Mouse (Mus musculus): ENCODE data around the gene Fgd1. TPM values are rescaled to one million over a fixed set of nuclear protein-coding genes. Genes with fewer than 3 reads are reported as not detected.
A peak's percentile ranks its signal among the peaks of the same experiment; 100 is the strongest.

Fgd1 gene
- polyA plus RNA-seq, 1 experiment from 2014 or later, result 20.1 TPM

GRCm38 (mm10) chrX:151050337-151050736, 4.4 kb downstream of the Fgd1 start:
- Histone ChIP-seq H3K4me2 (replicated peaks) (no peak overlapping the region), H3K4me1 (peaks cover 34% of the 10 kb centered on the region), H3K9ac (no peak overlapping the region), H3K27ac (no peak overlapping the region), H3K4me3 (no peak overlapping the region), H3K36me3 (no peaks in the 10 kb centered on the region), H3K9me3 (no peaks in the 10 kb centered on the region), H3K27me3 (no peaks in the 10 kb centered on the region)
- WGBS, result 72% methylated on average over 7 of the region's 7 CpGs
- no peak for ATAC-seq (ENCODE audit: insufficient number of reproducible peaks, insufficient read depth, low FRiP score, low TSS enrichment)

DNA sequence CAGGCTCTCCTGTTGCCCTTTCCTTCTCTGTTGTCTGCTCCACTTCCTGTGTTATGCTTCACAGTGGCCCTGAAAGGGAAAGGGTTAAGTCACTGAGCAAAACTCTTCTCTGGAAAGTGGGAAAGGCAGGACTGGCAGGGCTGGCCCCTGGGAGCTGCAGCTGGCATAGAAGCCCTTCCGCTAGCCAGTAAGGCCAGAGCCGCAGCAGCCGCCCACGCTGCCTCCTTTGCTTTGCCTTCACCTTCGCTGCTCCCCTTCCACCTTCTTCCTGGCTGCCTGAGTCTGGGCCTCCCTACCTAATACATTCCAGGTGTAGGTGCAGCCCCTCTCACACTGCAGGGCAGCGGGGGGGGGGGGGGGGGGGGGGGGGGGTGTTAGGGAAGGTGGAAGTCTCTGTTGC, 8.5 kb downstream of the Fgd1 start:
- Histone ChIP-seq H3K4me3 (no peak overlapping the region), H3K36me3 (no peaks in the 10 kb centered on the region)
- 0 out of 2 replicates have a peak, but pooled peaks have one; percentile 52 for ATAC-seq (ENCODE audit: insufficient number of reproducible peaks, insufficient read depth, low FRiP score, low TSS enrichment)

GRCm38 (mm10) chrX:151055559-151055958, 9.6 kb downstream of the Fgd1 start:
- H3K27me3 ChIP-seq, result peaks cover 4% of the 10 kb centered on the region; the same call in 1 of the 2 replicates
- peaks cover 22% of the 10 kb centered on the region for H3K4me1 ChIP-seq
- no peaks in the 10 kb centered on the region for H3K36me3 ChIP-seq
- H3K4me3 ChIP-seq, result no peak overlapping the region
- no peak overlapping the region for H3K4me2 ChIP-seq (replicated peaks)
- H3K27ac ChIP-seq, result no peak overlapping the region
- WGBS, result 28% methylated on average over 1 of the region's 1 CpGs
- H3K9ac ChIP-seq, result no peak overlapping the region
- no peaks in the 10 kb centered on the region for H3K9me3 ChIP-seq
- no peak for ATAC-seq (ENCODE audit: insufficient number of reproducible peaks, insufficient read depth, low FRiP score, low TSS enrichment)

More for the DNA sequence above, 8.5 kb downstream of the Fgd1 start:
- WGBS, result 40% methylated on average over 5 of the region's 6 CpGs
- no peaks in the 10 kb centered on the region for H3K9me3 ChIP-seq
- H3K27me3 ChIP-seq, result peaks cover 4% of the 10 kb centered on the region; the same call in 1 of the 2 replicates
- H3K27ac ChIP-seq, result peak overlapping the region; percentile 60; the same call in 1 of the 2 replicates
- no peak overlapping the region for H3K9ac ChIP-seq
- H3K4me2 ChIP-seq (replicated peaks), result peak overlapping the region; percentile 31
- peaks cover 25% of the 10 kb centered on the region for H3K4me1 ChIP-seq

DNA sequence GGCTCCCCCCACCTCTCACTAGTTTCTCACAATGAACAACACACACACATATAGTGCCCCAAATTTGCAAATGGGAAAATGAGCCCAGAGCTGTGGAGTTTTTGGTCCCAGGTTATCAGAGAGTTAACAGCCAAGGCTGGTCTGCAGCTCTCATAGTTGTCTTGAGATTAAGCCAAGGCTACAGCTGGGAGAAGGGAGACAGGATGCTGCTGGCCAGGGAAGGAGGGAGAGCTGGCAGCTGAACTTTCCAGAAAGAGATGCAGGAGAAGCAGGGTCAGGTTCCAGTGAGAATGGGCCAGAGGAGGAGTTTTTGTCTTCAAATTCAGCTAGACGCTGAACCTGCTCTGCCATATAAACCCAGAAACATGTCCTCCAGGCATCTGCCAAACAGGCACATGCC, 13.4 kb downstream of the Fgd1 start:
- H3K36me3 ChIP-seq, result no peaks in the 10 kb centered on the region
- H3K27me3 ChIP-seq, result peaks cover 4% of the 10 kb centered on the region; the same call in 1 of the 2 replicates
- WGBS, result 80% methylated on average over 1 of the region's 1 CpGs

DNA sequence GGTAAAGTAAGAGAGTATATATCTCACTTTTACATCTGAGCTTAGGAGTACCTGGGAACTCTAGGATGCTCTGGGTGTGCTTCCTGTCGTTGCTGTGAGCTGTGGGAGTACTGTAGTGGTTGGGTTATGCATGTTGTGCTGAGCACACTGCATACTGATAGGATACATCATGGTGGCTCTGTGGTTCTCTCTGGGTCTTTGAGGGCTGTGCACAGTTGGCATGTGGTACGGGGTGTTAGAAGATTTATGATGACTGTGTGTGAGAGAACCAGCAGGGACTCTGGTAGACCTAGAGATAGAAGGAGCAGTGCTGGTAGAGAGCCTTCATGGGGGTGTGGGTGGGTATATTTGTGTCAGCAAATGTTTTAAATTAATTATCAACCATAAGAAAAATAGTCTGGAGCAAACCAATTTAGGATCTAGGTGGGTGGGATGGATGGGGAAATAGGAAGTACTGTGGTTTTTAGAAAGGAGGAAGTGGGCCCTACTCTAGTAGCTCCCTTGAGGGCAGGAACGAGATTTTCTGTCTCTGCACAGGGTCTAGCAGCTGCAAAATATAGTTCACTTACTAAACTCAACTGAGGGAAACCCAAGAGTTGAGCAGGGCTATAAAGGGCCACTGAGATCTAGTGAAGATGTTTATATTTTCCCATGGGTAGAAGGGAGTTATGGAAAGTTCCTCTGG, 15.8 kb downstream of the Fgd1 start:
- no peaks in the 10 kb centered on the region for H3K9me3 ChIP-seq
- 72% methylated on average over 3 of the region's 3 CpGs for WGBS
- no peak overlapping the region for H3K27ac ChIP-seq
- H3K9ac ChIP-seq, result no peak overlapping the region
- H3K36me3 ChIP-seq, result peaks cover 7% of the 10 kb centered on the region; the same call in 1 of the 2 replicates
- no peak overlapping the region for H3K4me2 ChIP-seq (replicated peaks)
- H3K27me3 ChIP-seq, result peaks cover 4% of the 10 kb centered on the region; the same call in 1 of the 2 replicates
- ATAC-seq (ENCODE audit: insufficient number of reproducible peaks, insufficient read depth, low FRiP score, low TSS enrichment), result no peak
- no peaks in the 10 kb centered on the region for H3K4me1 ChIP-seq
- no peak overlapping the region for H3K4me3 ChIP-seq

More for the DNA sequence above, 13.4 kb downstream of the Fgd1 start:
- no peak for ATAC-seq (ENCODE audit: insufficient number of reproducible peaks, insufficient read depth, low FRiP score, low TSS enrichment)
- Histone ChIP-seq H3K9ac (no peak overlapping the region), H3K9me3 (no peaks in the 10 kb centered on the region), H3K4me3 (no peak overlapping the region), H3K4me2 (replicated peaks) (no peak overlapping the region), H3K4me1 (peaks cover 9% of the 10 kb centered on the region), H3K27ac (no peak overlapping the region)

DNA sequence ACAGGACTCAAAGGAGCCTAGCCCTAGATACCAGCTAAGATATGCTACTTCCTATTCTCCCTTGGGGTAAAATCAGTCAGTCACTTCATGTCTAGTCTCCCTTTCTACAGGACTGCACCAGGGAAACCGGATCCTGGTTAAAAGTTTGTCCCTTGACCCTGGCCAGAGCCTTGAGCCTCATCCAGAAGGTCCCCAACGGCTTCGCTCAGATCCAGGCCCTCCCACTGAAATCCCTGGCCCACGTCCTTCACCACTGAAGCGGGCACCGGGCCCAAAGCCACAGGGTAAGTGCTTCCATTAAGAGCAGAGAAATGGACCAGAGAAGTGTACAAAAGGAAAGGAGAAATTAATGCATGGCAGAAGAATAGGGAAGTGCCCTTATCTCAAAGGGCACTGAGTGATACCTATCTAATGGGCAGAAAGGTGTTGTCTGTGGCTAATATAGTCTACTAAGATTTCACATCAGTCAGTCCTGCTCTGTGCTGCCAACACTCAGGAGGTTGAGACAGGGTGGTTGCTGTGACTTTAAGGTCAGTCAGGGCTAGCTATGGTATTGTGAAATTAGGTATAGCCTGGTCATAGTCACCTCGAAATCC, 20.2 kb downstream of the Fgd1 start:
- H3K4me1 ChIP-seq, result no peaks in the 10 kb centered on the region
- 86% methylated on average over 7 of the region's 7 CpGs for WGBS

GRCm38 (mm10) chrX:151067876-151068275, 21.9 kb downstream of the Fgd1 start:
- Histone ChIP-seq H3K27ac (no peak overlapping the region), H3K27me3 (no peaks in the 10 kb centered on the region), H3K4me2 (replicated peaks) (no peak overlapping the region), H3K4me3 (no peak overlapping the region), H3K36me3 (peaks cover 44% of the 10 kb centered on the region), H3K4me1 (no peaks in the 10 kb centered on the region), H3K9ac (no peak overlapping the region), H3K9me3 (no peaks in the 10 kb centered on the region)
- ATAC-seq (ENCODE audit: insufficient number of reproducible peaks, insufficient read depth, low FRiP score, low TSS enrichment), result no peak
- 92% methylated on average over 5 of the region's 5 CpGs for WGBS

More for the DNA sequence above, 20.2 kb downstream of the Fgd1 start:
- no peak for ATAC-seq (ENCODE audit: insufficient number of reproducible peaks, insufficient read depth, low FRiP score, low TSS enrichment)
- Histone ChIP-seq H3K9me3 (no peaks in the 10 kb centered on the region), H3K36me3 (peaks cover 35% of the 10 kb centered on the region), H3K27ac (no peak overlapping the region), H3K4me3 (no peak overlapping the region), H3K27me3 (no peaks in the 10 kb centered on the region), H3K9ac (no peak overlapping the region), H3K4me2 (replicated peaks) (no peak overlapping the region)

DNA sequence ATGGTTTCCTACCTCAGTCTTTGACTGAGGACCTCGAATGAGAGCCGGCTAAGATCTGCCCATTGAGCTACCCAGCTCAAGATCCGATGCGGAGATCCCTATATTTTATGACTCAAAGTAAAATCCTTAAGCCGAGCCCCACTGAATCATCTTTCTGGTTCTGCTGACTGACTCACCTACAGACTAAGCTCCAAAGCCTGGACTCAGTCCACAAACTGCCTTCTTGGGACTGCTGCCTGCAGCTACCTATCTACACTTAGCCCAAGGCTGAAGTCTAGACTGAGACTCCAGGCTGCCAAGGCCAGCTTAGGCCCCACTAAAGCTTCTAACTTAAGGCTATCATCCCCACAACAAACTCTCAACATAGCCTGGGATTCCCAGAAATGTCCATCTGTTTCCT, 30.1 kb downstream of the Fgd1 start:
- 93% methylated on average over 5 of the region's 5 CpGs for WGBS
- Histone ChIP-seq H3K27ac (no peak overlapping the region), H3K9ac (no peak overlapping the region), H3K36me3 (peaks cover 21% of the 10 kb centered on the region), H3K4me1 (no peaks in the 10 kb centered on the region), H3K27me3 (no peaks in the 10 kb centered on the region), H3K9me3 (no peaks in the 10 kb centered on the region), H3K4me2 (replicated peaks) (no peak overlapping the region), H3K4me3 (no peak overlapping the region)
- no peak for ATAC-seq (ENCODE audit: insufficient number of reproducible peaks, insufficient read depth, low FRiP score, low TSS enrichment)

DNA sequence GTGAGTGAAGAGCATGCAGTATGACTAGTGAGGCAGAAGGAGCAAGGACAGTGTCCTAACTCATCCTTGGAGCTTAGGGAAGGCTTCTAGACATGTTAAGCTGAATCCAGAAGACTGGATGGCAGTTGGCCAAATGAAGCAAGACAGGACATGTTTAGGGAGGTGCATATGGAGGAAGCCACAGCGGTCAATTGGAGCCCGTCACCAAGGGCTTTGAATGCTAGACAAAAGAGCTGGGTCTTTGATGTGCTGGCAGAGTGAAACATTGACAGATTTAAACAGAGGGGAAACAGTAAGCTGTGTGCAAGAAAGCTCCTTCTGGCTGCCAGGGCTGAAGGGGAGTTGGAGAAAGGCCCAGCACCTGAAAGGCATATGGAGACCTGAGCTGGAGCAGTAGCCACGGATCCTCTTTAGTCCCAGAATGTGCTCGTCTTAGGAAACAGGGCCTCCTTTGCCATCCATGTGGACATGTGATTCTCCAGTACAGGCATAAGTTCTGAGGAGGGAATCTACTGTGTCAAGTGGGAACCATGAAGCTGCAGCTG, 31.1 kb downstream of the Fgd1 start:
- Histone ChIP-seq H3K4me2 (replicated peaks) (no peak overlapping the region), H3K36me3 (peaks cover 17% of the 10 kb centered on the region), H3K4me1 (no peaks in the 10 kb centered on the region), H3K27me3 (no peaks in the 10 kb centered on the region), H3K4me3 (no peak overlapping the region), H3K9ac (no peak overlapping the region), H3K9me3 (no peaks in the 10 kb centered on the region), H3K27ac (no peak overlapping the region)
- WGBS, result 81% methylated on average over 4 of the region's 4 CpGs
- no peak for ATAC-seq (ENCODE audit: insufficient number of reproducible peaks, insufficient read depth, low FRiP score, low TSS enrichment)

GRCm38 (mm10) chrX:151085599-151085998, 39.6 kb downstream of the Fgd1 start:
- Histone ChIP-seq H3K27ac (no peak overlapping the region), H3K4me3 (no peak overlapping the region), H3K9ac (no peak overlapping the region), H3K36me3 (peaks cover 43% of the 10 kb centered on the region), H3K4me1 (no peaks in the 10 kb centered on the region), H3K4me2 (replicated peaks) (no peak overlapping the region), H3K27me3 (no peaks in the 10 kb centered on the region), H3K9me3 (no peaks in the 10 kb centered on the region)
- ATAC-seq (ENCODE audit: insufficient number of reproducible peaks, insufficient read depth, low FRiP score, low TSS enrichment), result no peak
- WGBS, result 79% methylated on average over 2 of the region's 2 CpGs

DNA sequence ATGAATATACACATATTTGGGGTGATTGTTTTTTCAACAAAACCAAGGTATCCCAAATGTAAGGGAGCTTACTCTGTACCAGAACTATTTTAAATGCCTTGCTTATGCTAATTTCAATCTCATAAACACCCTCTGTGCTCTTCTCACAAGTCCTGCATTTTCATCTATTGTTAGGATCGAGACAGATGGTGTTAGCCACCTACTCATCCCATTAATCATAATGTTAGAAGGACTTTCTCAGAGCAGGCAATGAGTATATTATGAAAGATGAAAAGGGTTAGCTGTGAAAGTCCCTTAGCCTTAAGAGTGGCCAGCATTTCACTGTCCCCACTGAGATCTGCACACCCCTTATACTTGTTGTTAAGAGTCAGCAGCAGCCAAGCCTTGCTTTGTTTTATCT, 41.5 kb downstream of the Fgd1 start:
- no peaks in the 10 kb centered on the region for H3K27me3 ChIP-seq
- peaks cover 44% of the 10 kb centered on the region for H3K36me3 ChIP-seq
- no peak overlapping the region for H3K4me3 ChIP-seq
- WGBS, result 84% methylated on average over 1 of the region's 1 CpGs
- H3K9me3 ChIP-seq, result no peaks in the 10 kb centered on the region
- no peaks in the 10 kb centered on the region for H3K4me1 ChIP-seq
- H3K27ac ChIP-seq, result no peak overlapping the region
- ATAC-seq (ENCODE audit: insufficient number of reproducible peaks, insufficient read depth, low FRiP score, low TSS enrichment), result no peak
- no peak overlapping the region for H3K9ac ChIP-seq
- H3K4me2 ChIP-seq (replicated peaks), result no peak overlapping the region
